Mouse (Mus musculus): Measurements from ENCODE around the gene Eml4. TPM values are rescaled to one million over a fixed set of nuclear protein-coding genes. Genes with fewer than 3 reads are reported as not detected.

Gene Eml4
- polyA plus RNA-seq, 1 experiment from 2014 or later: 52.6 TPM

- no peaks in the 10 kb centered on the region for H3K9me3 ChIP-seq
- 94% methylated on average over 7 of the region's 7 CpGs for WGBS
- H3K4me1 ChIP-seq: peaks cover 3% of the 10 kb centered on the region; the same call in 1 of the 2 replicates
- no peak overlapping the region for H3K4me3 ChIP-seq
- H3K4me2 ChIP-seq (replicated peaks): no peak overlapping the region
- ATAC-seq (ENCODE audit: low FRiP score, low read depth): no peak
- no peaks in the 10 kb centered on the region for H3K27me3 ChIP-seq (replicated peaks)
- H3K36me3 ChIP-seq: peaks cover 31% of the 10 kb centered on the region
- H3K9ac ChIP-seq: no peak overlapping the region
- no peak overlapping the region for H3K27ac ChIP-seq
Observed at GRCm38 (mm10) chr17:83482817-83483536, 132.2 kb downstream of the Eml4 start.

- no peaks in the 10 kb centered on the region for H3K9me3 ChIP-seq
- peaks cover 23% of the 10 kb centered on the region for H3K36me3 ChIP-seq
- H3K27me3 ChIP-seq (replicated peaks): no peaks in the 10 kb centered on the region
- no peak overlapping the region for H3K4me2 ChIP-seq (replicated peaks)
- no peak for ATAC-seq (ENCODE audit: low FRiP score, low read depth)
- peaks cover 3% of the 10 kb centered on the region; the same call in 1 of the 2 replicates for H3K4me1 ChIP-seq
- 80% methylated on average over 2 of the region's 2 CpGs for WGBS
- H3K27ac ChIP-seq: no peak overlapping the region
- H3K9ac ChIP-seq: no peak overlapping the region
- no peak overlapping the region for H3K4me3 ChIP-seq
Observed at GRCm38 (mm10) chr17:83483784-83484183, 133.1 kb downstream of the Eml4 start.

GRCm38 (mm10) chr17:83487762-83488161, 137.0 kb downstream of the Eml4 start:
- H3K36me3 ChIP-seq: peaks cover 5% of the 10 kb centered on the region
- H3K4me3 ChIP-seq: no peak overlapping the region
- peaks cover 3% of the 10 kb centered on the region; the same call in 1 of the 2 replicates for H3K4me1 ChIP-seq
- H3K4me2 ChIP-seq (replicated peaks): no peak overlapping the region
- H3K27ac ChIP-seq: no peak overlapping the region
- ATAC-seq (ENCODE audit: low FRiP score, low read depth): no peak
- no peaks in the 10 kb centered on the region for H3K27me3 ChIP-seq (replicated peaks)
- H3K9me3 ChIP-seq: peaks cover 16% of the 10 kb centered on the region
- 41% methylated on average over 3 of the region's 3 CpGs for WGBS
- H3K9ac ChIP-seq: no peak overlapping the region

GRCm38 (mm10) chr17:83498889-83499288, 148.2 kb downstream of the Eml4 start:
- Histone ChIP-seq H3K36me3 (peaks cover 52% of the 10 kb centered on the region), H3K4me3 (no peak overlapping the region), H3K9me3 (no peaks in the 10 kb centered on the region; the same call in 1 of the 2 replicates), H3K27me3 (replicated peaks) (no peaks in the 10 kb centered on the region), H3K9ac (no peak overlapping the region), H3K27ac (no peak overlapping the region), H3K4me1 (no peaks in the 10 kb centered on the region), H3K4me2 (replicated peaks) (no peak overlapping the region)
- ATAC-seq (ENCODE audit: low FRiP score, low read depth): no peak
- 91% methylated on average over 5 of the region's 5 CpGs for WGBS

GRCm38 (mm10) chr17:83499692-83500091, 149.0 kb downstream of the Eml4 start:
- Histone ChIP-seq H3K27ac (no peak overlapping the region), H3K36me3 (peaks cover 52% of the 10 kb centered on the region), H3K4me3 (no peak overlapping the region), H3K4me1 (no peaks in the 10 kb centered on the region), H3K9ac (no peak overlapping the region), H3K9me3 (no peaks in the 10 kb centered on the region; the same call in 1 of the 2 replicates), H3K27me3 (replicated peaks) (no peaks in the 10 kb centered on the region), H3K4me2 (replicated peaks) (no peak overlapping the region)
- WGBS: 97% methylated on average over 4 of the region's 4 CpGs
- ATAC-seq (ENCODE audit: low FRiP score, low read depth): no peak

GRCm38 (mm10) chr17:83503693-83504092, 153.0 kb downstream of the Eml4 start:
- no peak overlapping the region for H3K4me2 ChIP-seq (replicated peaks)
- WGBS: 84% methylated on average over 2 of the region's 2 CpGs
- H3K4me3 ChIP-seq: no peak overlapping the region
- H3K36me3 ChIP-seq: peaks cover 38% of the 10 kb centered on the region
- H3K9me3 ChIP-seq: no peaks in the 10 kb centered on the region; the same call in 1 of the 2 replicates
- H3K9ac ChIP-seq: no peak overlapping the region
- no peak for ATAC-seq (ENCODE audit: low FRiP score, low read depth)
- no peaks in the 10 kb centered on the region for H3K27me3 ChIP-seq (replicated peaks)
- H3K27ac ChIP-seq: no peak overlapping the region
- H3K4me1 ChIP-seq: no peaks in the 10 kb centered on the region

GRCm38 (mm10) chr17:83512130-83512529, 161.4 kb downstream of the Eml4 start:
- Histone ChIP-seq H3K27me3 (replicated peaks) (no peaks in the 10 kb centered on the region), H3K9me3 (no peaks in the 10 kb centered on the region), H3K4me3 (no peak overlapping the region), H3K4me2 (replicated peaks) (no peak overlapping the region), H3K36me3 (no peaks in the 10 kb centered on the region), H3K4me1 (peaks cover 16% of the 10 kb centered on the region), H3K9ac (no peak overlapping the region), H3K27ac (no peak overlapping the region)
- ATAC-seq (ENCODE audit: low FRiP score, low read depth): no peak
- 96% methylated on average over 3 of the region's 3 CpGs for WGBS

GRCm38 (mm10) chr17:83513655-83514212, 163.0 kb downstream of the Eml4 start:
- H3K4me2 ChIP-seq (replicated peaks): peak overlapping the region; percentile 85
- peak overlapping the region; percentile 95 for H3K4me3 ChIP-seq
- peak overlapping the region; percentile 88 for H3K9ac ChIP-seq
- WGBS: 2% methylated on average over 24 of the region's 24 CpGs
- no peak overlapping the region for H3K27ac ChIP-seq
- H3K36me3 ChIP-seq: no peaks in the 10 kb centered on the region
- peak; percentile 82 for ATAC-seq (ENCODE audit: low FRiP score, low read depth)
- peaks cover 16% of the 10 kb centered on the region for H3K4me1 ChIP-seq
- no peaks in the 10 kb centered on the region for H3K9me3 ChIP-seq
- no peaks in the 10 kb centered on the region for H3K27me3 ChIP-seq (replicated peaks)

- under 1% methylated on average over 33 of the region's 33 CpGs for WGBS
- H3K4me1 ChIP-seq: peaks cover 16% of the 10 kb centered on the region
Observed at GRCm38 (mm10) chr17:83514213-83514701, 163.5 kb downstream of the Eml4 start.

GRCm38 (mm10) chr17:83517280-83518015, 166.7 kb downstream of the Eml4 start, which contains the start of gene Cox7a2l:
Gene Cox7a2l (minus strand): TSS chr17:83517330.
- Histone ChIP-seq H3K4me3 (no peak within 1 kb of the TSS), H3K4me1 (peaks cover 12% of the 10 kb centered on the region), H3K36me3 (no peaks in the 10 kb centered on the region), H3K27me3 (replicated peaks) (no peaks in the 10 kb centered on the region), H3K9ac (no peak within 1 kb of the TSS), H3K27ac (no peak within 1 kb of the TSS), H3K9me3 (no peaks in the 10 kb centered on the region), H3K4me2 (replicated peaks) (no peak within 1 kb of the TSS)
- 95% methylated on average over 8 of the region's 8 CpGs for WGBS
- no peak for ATAC-seq (ENCODE audit: low FRiP score, low read depth)

More at GRCm38 (mm10) chr17:83514213-83514701, 163.5 kb downstream of the Eml4 start:
- Histone ChIP-seq H3K9ac (peak overlapping the region; percentile 88), H3K36me3 (no peaks in the 10 kb centered on the region), H3K4me3 (peak overlapping the region; percentile 95), H3K4me2 (replicated peaks) (peak overlapping the region; percentile 85), H3K27me3 (replicated peaks) (no peaks in the 10 kb centered on the region), H3K27ac (no peak overlapping the region), H3K9me3 (no peaks in the 10 kb centered on the region)
- ATAC-seq (ENCODE audit: low FRiP score, low read depth): peak; percentile 98

GRCm38 (mm10) chr17:83521881-83522280, 171.2 kb downstream of the Eml4 start:
- Histone ChIP-seq H3K36me3 (no peaks in the 10 kb centered on the region), H3K27ac (no peak overlapping the region), H3K9me3 (no peaks in the 10 kb centered on the region), H3K4me1 (peaks cover 17% of the 10 kb centered on the region), H3K9ac (no peak overlapping the region), H3K4me2 (replicated peaks) (no peak overlapping the region), H3K4me3 (no peak overlapping the region), H3K27me3 (replicated peaks) (no peaks in the 10 kb centered on the region)
- ATAC-seq (ENCODE audit: low FRiP score, low read depth): no peak
- WGBS: 90% methylated on average over 4 of the region's 4 CpGs
